Mouse (Mus musculus): ENCODE data around the gene Zfp454. TPM values are rescaled to one million over a fixed set of nuclear protein-coding genes. Genes with fewer than 3 reads are reported as not detected.
A peak's percentile ranks its signal among the peaks of the same experiment; 100 is the strongest.

Zfp454 gene
- polyA plus RNA-seq, 1 experiment from 2014 or later = 9.6 TPM

DNA sequence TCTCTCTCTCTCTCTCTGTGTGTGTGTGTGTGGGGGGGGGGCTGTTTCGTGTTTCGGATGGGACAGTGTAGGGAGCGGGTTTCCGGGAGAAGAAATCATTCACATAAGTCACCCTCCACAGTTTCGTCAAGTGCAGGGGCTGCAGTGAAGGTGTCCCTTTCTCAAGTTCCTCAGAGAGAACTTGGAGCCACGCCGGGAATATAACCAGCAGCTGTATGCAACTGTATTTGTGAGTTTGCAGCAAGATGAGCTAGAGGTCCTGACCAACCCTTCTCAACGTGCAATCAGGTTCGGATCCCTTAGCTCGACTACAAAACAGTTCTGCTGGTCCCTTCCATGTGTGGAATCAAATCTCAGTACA is 538 bp downstream of the Zfp454 start:
- ATAC-seq (replicated peaks; ENCODE audit: low FRiP score) = peak; percentile 46; the same call in 1 of the 2 replicates

DNA sequence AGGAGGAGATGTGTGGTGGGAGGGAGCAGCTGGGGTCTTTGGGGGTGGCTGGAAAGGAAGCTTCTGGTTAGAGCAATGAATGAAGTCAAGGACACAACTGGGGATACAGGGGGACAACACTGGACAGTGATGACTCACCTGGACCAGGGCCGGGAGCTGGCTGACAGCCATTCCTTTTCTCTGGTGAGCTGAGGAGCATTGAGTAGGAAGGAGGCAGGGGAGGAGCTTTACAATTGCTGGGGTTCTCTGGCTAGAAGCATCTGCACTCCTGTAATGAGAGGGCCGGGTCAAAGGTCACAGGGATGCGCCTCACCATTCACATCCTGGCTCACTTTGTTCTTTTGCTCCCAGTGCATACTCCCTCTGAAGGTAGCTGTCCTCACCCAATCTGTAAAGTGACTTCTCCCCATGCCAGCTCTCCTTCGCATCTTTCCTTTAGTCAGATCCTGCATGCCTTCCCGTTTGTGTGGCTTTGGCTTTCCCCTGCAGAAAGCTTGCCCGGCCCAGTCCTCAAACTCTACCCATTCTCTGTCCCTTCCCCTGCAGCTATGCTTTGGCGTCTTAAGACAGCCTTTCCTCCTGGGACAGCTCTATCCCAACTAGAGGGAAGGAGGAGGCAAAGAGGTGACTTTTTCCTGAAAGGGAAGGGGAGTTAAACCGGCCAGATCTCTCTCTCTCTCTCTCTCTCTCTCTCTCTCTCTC is 1.1 kb downstream of the Zfp454 start:
- 0 out of 2 replicates have a peak, but pooled peaks have one; percentile 10 for ATAC-seq (replicated peaks; ENCODE audit: low FRiP score)
- H3K9ac ChIP-seq = peak overlapping the region; percentile 51

More for the DNA sequence above, 538 bp downstream of the Zfp454 start:
- 6% methylated on average over 10 of the region's 10 CpGs for WGBS
- Histone ChIP-seq H3K4me2 (peak overlapping the region; percentile 79), H3K27me3 (no peaks in the 10 kb centered on the region), H3K36me3 (peaks cover 27% of the 10 kb centered on the region), H3K27ac (peak overlapping the region; percentile 79), H3K9me3 (replicated peaks) (no peaks in the 10 kb centered on the region), H3K4me1 (peaks cover 8% of the 10 kb centered on the region), H3K4me3 (replicated peaks) (peak overlapping the region; percentile 54), H3K9ac (peak overlapping the region; percentile 51)

DNA sequence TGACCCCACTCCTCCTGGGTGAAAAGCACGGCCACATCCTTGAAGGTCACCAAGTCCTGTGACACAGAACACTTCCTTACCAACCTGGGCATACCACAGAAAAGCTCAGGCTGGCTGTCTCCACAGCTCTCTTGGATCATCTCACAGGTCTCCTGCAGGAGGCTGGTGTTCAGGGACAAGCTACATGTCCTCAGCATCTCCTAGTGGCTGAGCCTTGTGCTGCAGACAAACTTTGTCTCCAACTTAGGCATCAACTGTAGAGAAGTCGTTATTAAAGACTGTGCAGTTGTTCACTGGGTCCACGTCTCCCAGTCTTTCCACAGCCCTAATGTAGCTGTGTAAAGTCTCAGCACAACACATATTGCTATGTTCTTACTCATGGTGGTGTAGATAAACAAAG is 3.7 kb downstream of the Zfp454 start:
- no peaks in the 10 kb centered on the region for H3K9me3 ChIP-seq (replicated peaks)
- no peaks in the 10 kb centered on the region for H3K27me3 ChIP-seq
- peaks cover 54% of the 10 kb centered on the region for H3K36me3 ChIP-seq
- H3K4me2 ChIP-seq = no peak overlapping the region
- no peak for ATAC-seq (replicated peaks; ENCODE audit: low FRiP score)
- no peak overlapping the region for H3K9ac ChIP-seq
- no peak overlapping the region for H3K4me3 ChIP-seq (replicated peaks)
- no peak overlapping the region for H3K27ac ChIP-seq
- H3K4me1 ChIP-seq = peaks cover 8% of the 10 kb centered on the region
- WGBS = 83% methylated on average over 3 of the region's 3 CpGs

More for the DNA sequence above, 1.1 kb downstream of the Zfp454 start:
- Histone ChIP-seq H3K27me3 (no peaks in the 10 kb centered on the region), H3K27ac (no peak overlapping the region), H3K9me3 (replicated peaks) (no peaks in the 10 kb centered on the region), H3K4me2 (peak overlapping the region; percentile 79), H3K36me3 (peaks cover 30% of the 10 kb centered on the region), H3K4me1 (peaks cover 8% of the 10 kb centered on the region), H3K4me3 (replicated peaks) (peak overlapping the region; percentile 54)
- WGBS = 36% methylated on average over 8 of the region's 8 CpGs

DNA sequence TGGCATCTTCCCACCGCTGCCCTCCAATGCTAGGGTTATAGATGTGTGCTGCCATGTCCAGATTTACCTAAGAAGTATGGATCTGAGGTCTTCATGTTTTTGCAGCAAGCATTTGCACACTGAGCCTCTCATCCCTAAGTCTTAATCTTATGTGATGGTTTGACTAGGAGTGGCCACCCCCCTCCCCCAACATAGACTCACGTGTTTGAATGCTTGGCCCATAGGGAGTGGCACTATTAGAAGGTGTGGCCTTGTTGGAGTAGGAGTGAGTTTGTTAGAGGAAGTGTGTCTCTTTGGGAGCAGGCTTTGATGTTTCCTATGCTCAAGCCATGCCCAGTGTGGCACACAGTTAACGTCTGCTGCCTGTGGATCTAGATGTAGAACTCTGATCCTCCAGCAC is 8.8 kb downstream of the Zfp454 start:
- H3K9ac ChIP-seq = no peak overlapping the region
- no peaks in the 10 kb centered on the region for H3K27me3 ChIP-seq
- H3K4me2 ChIP-seq = no peak overlapping the region
- H3K27ac ChIP-seq = no peak overlapping the region
- peaks cover 85% of the 10 kb centered on the region for H3K36me3 ChIP-seq
- H3K4me3 ChIP-seq (replicated peaks) = no peak overlapping the region
- 89% methylated on average over 3 of the region's 3 CpGs for WGBS
- H3K4me1 ChIP-seq = no peaks in the 10 kb centered on the region
- ATAC-seq (replicated peaks; ENCODE audit: low FRiP score) = no peak
- peaks cover 14% of the 10 kb centered on the region for H3K9me3 ChIP-seq (replicated peaks)

DNA sequence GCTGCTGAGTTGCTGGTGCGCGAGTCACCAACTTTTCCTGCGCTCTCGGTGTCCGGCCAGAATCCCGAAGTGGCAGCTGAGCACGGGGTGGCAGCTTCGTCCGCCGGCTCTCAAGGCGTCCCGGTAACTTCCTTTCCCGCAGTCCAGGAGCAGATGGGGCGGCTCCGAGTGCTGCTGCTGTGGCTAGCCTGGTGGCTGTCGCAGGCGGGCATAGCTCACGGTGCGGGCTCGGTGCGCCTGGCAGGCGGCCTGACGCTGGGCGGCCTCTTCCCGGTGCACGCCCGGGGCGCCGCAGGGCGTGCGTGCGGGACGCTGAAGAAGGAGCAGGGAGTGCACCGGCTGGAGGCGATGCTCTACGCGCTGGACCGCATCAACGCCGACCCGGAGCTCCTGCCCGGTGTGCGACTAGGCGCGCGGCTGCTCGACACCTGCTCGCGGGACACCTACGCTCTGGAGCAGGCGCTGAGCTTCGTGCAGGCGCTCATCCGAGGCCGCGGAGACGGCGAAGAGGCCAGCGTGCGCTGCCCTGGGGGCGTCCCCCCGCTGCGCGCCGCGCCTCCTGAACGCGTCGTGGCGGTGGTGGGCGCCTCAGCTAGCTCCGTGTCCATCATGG is 36.4 kb downstream of the Zfp454 start:
- Histone ChIP-seq H3K27me3 (peaks cover 65% of the 10 kb centered on the region), H3K4me2 (peak overlapping the region; percentile 90), H3K27ac (no peak overlapping the region), H3K9me3 (replicated peaks) (no peaks in the 10 kb centered on the region), H3K4me1 (peaks cover 32% of the 10 kb centered on the region), H3K9ac (no peak overlapping the region), H3K36me3 (no peaks in the 10 kb centered on the region), H3K4me3 (replicated peaks) (peak overlapping the region; percentile 48)
- peak; percentile 67; the same call in 1 of the 2 replicates for ATAC-seq (replicated peaks; ENCODE audit: low FRiP score)
- under 1% methylated on average over 72 of the region's 72 CpGs for WGBS

DNA sequence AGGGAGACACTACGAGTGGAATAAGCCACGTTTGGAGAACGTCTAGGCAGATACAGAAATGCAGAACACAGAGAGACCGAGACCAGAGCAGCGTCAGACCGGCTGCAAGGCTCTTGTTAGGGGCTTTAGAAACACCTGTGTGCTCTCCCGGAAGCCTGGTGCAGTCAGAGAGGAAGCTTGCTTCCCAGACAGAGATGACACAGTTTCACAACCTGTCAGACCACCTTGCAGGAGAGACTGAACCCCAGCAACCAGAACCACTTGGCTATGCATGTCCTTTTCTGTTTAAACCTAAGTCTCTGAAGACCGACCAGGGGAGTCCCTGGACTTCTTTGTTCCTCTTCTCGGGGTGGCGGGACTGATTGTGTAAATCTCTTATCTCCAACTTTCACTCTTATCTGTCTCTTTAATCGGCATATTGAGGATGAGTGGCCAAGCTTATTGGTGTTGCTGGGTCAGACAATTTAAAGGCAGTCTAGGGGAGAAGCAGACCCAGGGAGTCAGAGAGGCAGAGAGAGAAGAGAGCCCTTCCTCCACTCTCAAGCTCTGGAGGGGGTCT is 37.2 kb downstream of the Zfp454 start, which contains the start of gene Grm6:
TSS of gene Grm6 (plus strand) at position 509 of the 559 bp plus-strand sequence.
- no peak for ATAC-seq (replicated peaks; ENCODE audit: low FRiP score)
- no peak within 1 kb of the TSS for H3K9ac ChIP-seq

DNA sequence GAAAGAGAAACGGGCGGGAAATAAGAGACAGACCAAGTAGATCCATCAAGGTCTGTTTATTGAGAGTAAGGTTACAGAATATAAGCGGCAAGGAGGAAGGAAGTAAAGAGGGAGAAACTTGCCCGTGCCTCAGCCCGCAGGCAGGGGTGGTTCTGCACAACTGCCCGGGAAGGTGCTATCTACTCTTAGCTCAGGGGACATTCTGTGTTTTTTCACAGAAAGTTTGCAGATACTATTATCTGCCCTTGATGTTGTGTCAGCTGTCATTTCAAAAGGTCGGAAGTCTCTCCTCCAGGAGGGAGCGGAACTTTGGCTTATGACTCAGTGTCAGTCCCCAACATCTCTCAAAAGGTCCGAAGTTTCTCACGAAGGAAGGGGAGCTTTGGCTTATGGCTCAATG is 38.1 kb downstream of the Zfp454 start:
- H3K4me2 ChIP-seq = peak overlapping the region; percentile 90; the same call in 1 of the 2 replicates
- WGBS = 2% methylated on average over 10 of the region's 10 CpGs
- H3K27ac ChIP-seq = no peak overlapping the region
- 0 out of 2 replicates have a peak overlapping the region, but pooled peaks have one; percentile 48 for H3K4me3 ChIP-seq (replicated peaks)
- H3K9ac ChIP-seq = no peak overlapping the region
- H3K4me1 ChIP-seq = peaks cover 32% of the 10 kb centered on the region
- H3K27me3 ChIP-seq = peaks cover 65% of the 10 kb centered on the region
- H3K9me3 ChIP-seq (replicated peaks) = no peaks in the 10 kb centered on the region
- no peaks in the 10 kb centered on the region for H3K36me3 ChIP-seq
- no peak for ATAC-seq (replicated peaks; ENCODE audit: low FRiP score)

More for the DNA sequence above, 37.2 kb downstream of the Zfp454 start, which contains the start of gene Grm6:
- Histone ChIP-seq H3K4me1 (peaks cover 32% of the 10 kb centered on the region), H3K36me3 (no peaks in the 10 kb centered on the region), H3K4me2 (peak within 1 kb of the TSS; percentile 90), H3K27ac (no peak within 1 kb of the TSS), H3K27me3 (peaks cover 65% of the 10 kb centered on the region), H3K9me3 (replicated peaks) (no peaks in the 10 kb centered on the region), H3K4me3 (replicated peaks) (peak within 1 kb of the TSS; percentile 48)
- 1% methylated on average over 11 of the region's 11 CpGs for WGBS

DNA sequence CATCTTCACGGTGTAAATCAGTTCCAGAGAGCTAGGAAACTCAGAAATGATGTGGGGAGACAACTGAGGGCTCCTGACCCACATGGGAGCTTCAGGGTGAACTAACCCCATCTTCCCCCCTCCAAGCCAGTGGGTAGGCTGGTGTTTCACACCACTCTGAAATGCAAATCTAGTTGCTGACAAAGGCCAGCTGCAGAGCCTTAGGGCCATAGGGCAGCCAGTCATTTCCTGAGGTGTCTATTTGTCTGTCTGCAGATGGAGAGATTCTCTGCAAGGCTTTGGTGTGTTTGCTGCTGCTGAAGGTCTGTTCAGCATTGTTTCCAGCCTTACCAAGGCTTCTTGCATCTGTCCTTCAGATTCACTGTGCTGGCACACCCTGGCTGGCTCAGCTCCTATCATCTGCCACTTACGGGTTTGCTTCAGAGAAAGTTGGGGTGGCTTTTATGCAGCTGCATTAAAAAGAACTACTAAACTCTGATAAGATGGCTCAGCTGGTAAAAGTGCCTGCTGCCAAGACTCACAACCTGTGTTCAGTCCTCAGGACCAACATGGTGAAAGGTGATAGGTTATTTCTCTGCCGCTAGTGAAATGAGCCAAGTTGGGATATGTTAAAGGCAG is 38.8 kb downstream of the Zfp454 start:
- no peak overlapping the region for H3K4me3 ChIP-seq (replicated peaks)
- no peak overlapping the region for H3K4me2 ChIP-seq
- 37% methylated on average over 3 of the region's 3 CpGs for WGBS
- peaks cover 65% of the 10 kb centered on the region for H3K27me3 ChIP-seq
- no peaks in the 10 kb centered on the region for H3K9me3 ChIP-seq (replicated peaks)
- peaks cover 32% of the 10 kb centered on the region for H3K4me1 ChIP-seq
- H3K36me3 ChIP-seq = no peaks in the 10 kb centered on the region
- H3K9ac ChIP-seq = no peak overlapping the region
- H3K27ac ChIP-seq = no peak overlapping the region
- no peak for ATAC-seq (replicated peaks; ENCODE audit: low FRiP score)

DNA sequence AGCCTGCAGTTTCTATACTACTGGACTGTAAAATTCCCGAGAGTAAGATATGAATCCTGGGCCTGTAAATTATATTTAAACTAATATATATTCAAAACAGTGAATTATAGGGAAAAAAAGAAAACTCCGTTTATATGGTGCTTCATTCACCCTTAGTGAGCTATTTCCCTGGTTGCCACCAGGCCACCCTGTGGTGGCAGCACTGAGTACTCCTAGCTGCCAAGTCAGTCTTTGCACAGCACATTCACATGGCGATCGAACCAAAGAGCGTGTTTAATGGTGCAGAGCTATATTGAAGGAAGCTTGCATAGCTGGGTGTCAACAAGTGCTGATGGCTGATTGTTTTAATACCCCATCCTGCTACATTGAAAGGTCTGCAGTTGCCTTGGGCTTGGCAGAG is 40.4 kb downstream of the Zfp454 start:
- no peak for ATAC-seq (replicated peaks; ENCODE audit: low FRiP score)
- Histone ChIP-seq H3K27me3 (peaks cover 50% of the 10 kb centered on the region), H3K4me3 (replicated peaks) (no peak overlapping the region), H3K4me2 (no peak overlapping the region), H3K27ac (no peak overlapping the region), H3K4me1 (peaks cover 32% of the 10 kb centered on the region), H3K9me3 (replicated peaks) (no peaks in the 10 kb centered on the region), H3K9ac (no peak overlapping the region), H3K36me3 (no peaks in the 10 kb centered on the region)
- 67% methylated on average over 5 of the region's 5 CpGs for WGBS

DNA sequence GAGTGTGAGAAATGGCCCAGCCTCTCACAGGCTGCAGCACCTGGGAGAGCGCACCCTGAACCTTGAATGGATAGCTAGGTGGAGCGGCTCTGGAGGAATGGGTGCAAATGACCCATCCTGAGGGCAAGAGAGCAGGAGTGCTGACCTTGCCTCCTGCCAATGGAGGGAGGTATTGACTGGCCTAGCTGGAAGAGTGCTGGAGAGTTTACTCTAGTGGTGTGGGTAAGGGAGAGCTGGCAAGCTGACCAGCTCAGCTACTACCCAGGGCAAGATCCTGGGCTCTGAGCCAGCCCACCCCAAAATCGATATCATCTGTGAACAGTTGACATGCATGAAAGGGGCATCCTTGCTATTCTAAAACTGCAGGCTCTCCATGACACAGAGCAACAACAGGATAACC is 41.5 kb downstream of the Zfp454 start:
- Histone ChIP-seq H3K27me3 (peaks cover 39% of the 10 kb centered on the region), H3K36me3 (no peaks in the 10 kb centered on the region), H3K9me3 (replicated peaks) (no peaks in the 10 kb centered on the region), H3K27ac (no peak overlapping the region), H3K4me1 (peaks cover 30% of the 10 kb centered on the region), H3K4me3 (replicated peaks) (no peak overlapping the region), H3K4me2 (no peak overlapping the region), H3K9ac (no peak overlapping the region)
- WGBS = 88% methylated on average over 3 of the region's 3 CpGs
- ATAC-seq (replicated peaks; ENCODE audit: low FRiP score) = no peak

DNA sequence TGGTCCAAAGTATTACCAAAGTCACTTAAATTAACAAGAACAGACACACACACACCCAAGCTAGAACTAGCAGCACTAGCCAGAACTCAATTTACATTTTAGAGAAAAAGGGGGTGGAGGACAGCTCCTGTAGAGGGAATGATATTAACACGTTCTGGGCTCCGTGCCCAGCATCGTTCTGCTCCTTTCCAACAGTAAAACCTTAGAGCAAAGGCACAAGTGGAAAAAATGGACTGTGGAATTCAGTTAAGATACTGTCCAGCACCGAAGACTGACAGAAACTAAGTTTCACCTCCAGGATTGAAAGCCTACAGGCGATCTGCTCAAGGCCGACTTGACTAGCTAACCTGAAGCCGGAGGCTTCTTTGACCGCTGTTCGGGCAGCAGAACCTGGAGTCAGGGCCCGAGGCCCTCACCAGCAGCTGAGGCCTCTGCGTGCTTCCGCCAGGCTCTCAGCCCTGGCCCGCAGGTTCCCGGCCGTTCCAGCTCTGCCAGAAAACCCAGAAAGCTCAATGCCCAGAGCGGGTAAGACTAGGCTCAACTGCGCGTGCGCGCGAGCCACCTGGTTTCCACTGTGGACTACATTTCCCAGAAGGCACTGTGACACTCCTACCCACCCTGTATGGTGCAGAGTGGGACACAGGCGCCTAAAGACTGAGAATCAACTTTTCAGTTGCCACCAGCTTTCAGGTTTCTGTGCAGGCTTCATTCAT is 46.3 kb downstream of the Zfp454 start, which contains the start of gene Zfp879:
TSS of gene Zfp879 (minus strand) at position 530 of the 713 bp plus-strand sequence.
- H3K4me2 ChIP-seq = peak within 1 kb of the TSS; percentile 64
- peak within 1 kb of the TSS; percentile 46 for H3K4me3 ChIP-seq (replicated peaks)
- H3K27me3 ChIP-seq = no peaks in the 10 kb centered on the region
- 15% methylated on average over 22 of the region's 22 CpGs for WGBS
- H3K9me3 ChIP-seq (replicated peaks) = no peaks in the 10 kb centered on the region
- peak within 1 kb of the TSS; percentile 54 for H3K9ac ChIP-seq
- H3K27ac ChIP-seq = peak within 1 kb of the TSS; percentile 80
- peaks cover 12% of the 10 kb centered on the region for H3K4me1 ChIP-seq
- no peaks in the 10 kb centered on the region for H3K36me3 ChIP-seq
- peak; percentile 97 for ATAC-seq (replicated peaks; ENCODE audit: low FRiP score)

Data from kidney, embryonic 15.5 days (tissue).